Mouse (Mus musculus) kidney, embryonic 15.5 days (tissue): ENCODE results near the gene Arhgef3. TPM values are rescaled to one million over a fixed set of nuclear protein-coding genes. Genes with fewer than 3 reads are reported as not detected.
"Not testable (repeated sequence)": the region's sequence is repeated elsewhere in the genome, so short reads cannot be mapped to it uniquely, and the experiment has no call there.

Experiments used
- ATAC-seq: fragments of 200-750 bp; cut with Nextera tagmentation; replicated peaks from 2 replicates; pipeline ENCODE4 v1.8.0; 2017; ENCODE audit warnings: moderate TSS enrichment; ENCODE audit not compliant: low FRiP score
- H3K27ac ChIP-seq: fragments of 300-500 bp; sonication (generic); 2 replicates; pipeline ENCODE4 v1.5.1; 2015; ENCODE audit warnings: mild to moderate bottlenecking, inconsistent platforms
- H3K27me3 ChIP-seq: fragments of 300-500 bp; sonication (generic); 2 replicates; pipeline ENCODE4 v1.6.1; 2015; ENCODE audit warnings: inconsistent platforms
- H3K36me3 ChIP-seq: fragments of 300-500 bp; sonication (generic); 2 replicates; pipeline ENCODE4 v1.6.1; 2015; ENCODE audit warnings: inconsistent platforms
- H3K4me1 ChIP-seq: fragments of 300-500 bp; sonication (generic); 2 replicates; pipeline ENCODE4 v1.6.1; 2015; ENCODE audit warnings: inconsistent platforms
- H3K4me2 ChIP-seq: fragments of 300-500 bp; sonication (generic); 2 replicates; pipeline ENCODE4 v1.6.1; 2015; ENCODE audit warnings: moderate library complexity, mild to moderate bottlenecking, inconsistent platforms
- H3K4me3 ChIP-seq: fragments of 300-500 bp; sonication (generic); replicated peaks from 2 replicates; pipeline ENCODE4 v1.5.1; 2015; ENCODE audit warnings: mild to moderate bottlenecking, inconsistent platforms
- H3K9ac ChIP-seq: fragments of 300-500 bp; sonication (generic); 2 replicates; pipeline ENCODE4 v1.6.1; 2015; ENCODE audit warnings: mild to moderate bottlenecking, inconsistent platforms
- H3K9me3 ChIP-seq: fragments of 300-500 bp; sonication (generic); replicated peaks from 2 replicates; pipeline ENCODE4 v1.6.1; 2016; ENCODE audit warnings: inconsistent platforms
- WGBS: fragments of 180-500 bp; shearing (Covaris S2); methylation state at CpG from one replicate; pipeline ENCODE4 v1.1.7; 2015; ENCODE audit warnings: mixed read lengths; 5-methylcytosine and 5-hydroxymethylcytosine counted together
- polyA plus RNA-seq: library from polyadenylated mRNA; unstranded; fragments of >200 nt; fragmentation: Nextera tagmentation; extraction: Ambion mirVana; gene quantifications from 2 replicates; pipeline ENCODE4 v1.2.1, GENCODE M21; 2015

Arhgef3 gene
- polyA plus RNA-seq, 1 experiment from 2014 or later = 17.2 TPM

DNA sequence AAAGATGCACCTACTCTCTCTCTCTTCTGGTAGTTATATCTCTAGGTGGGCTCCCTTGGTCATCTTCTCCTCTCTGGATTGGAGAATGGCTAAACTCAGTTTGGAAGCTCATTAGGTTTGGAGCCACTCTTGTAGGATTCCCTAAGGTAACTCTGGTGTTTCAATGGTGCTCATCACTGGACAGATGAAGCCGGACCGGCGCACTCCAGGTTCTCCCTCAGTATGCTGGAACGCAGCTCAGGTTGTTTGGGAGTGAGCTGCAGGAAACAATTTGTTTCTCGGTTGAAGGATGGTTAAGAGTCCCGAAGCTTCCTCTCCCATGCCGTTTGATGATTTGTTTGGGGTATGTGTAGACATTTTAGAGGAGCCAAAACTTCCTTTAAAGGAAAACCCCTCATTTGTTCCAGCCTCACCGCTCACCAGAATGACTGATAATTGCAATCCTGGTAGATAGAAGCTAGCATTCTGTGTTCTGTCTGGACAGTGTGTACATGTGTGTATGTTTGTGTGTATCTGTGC is 124.0 kb downstream of the Arhgef3 start:
- Histone ChIP-seq H3K9me3 (no peaks in the 10 kb centered on the region), H3K36me3 (no peaks in the 10 kb centered on the region), H3K27ac (0 out of 2 replicates have a peak overlapping the region, but pooled peaks have one; percentile 65), H3K4me3 (peak overlapping the region; percentile 31), H3K4me2 (peak overlapping the region; percentile 51), H3K4me1 (peaks cover 39% of the 10 kb centered on the region), H3K9ac (no peak overlapping the region), H3K27me3 (no peaks in the 10 kb centered on the region)
- WGBS = 73% methylated on average over 8 of the region's 8 CpGs
- no peak for ATAC-seq

- Histone ChIP-seq H3K27me3 (no peaks in the 10 kb centered on the region), H3K4me2 (peak overlapping the region; percentile 12; the same call in 1 of the 2 replicates), H3K9ac (no peak overlapping the region), H3K4me3 (peak overlapping the region; percentile 31; the same call in 1 of the 2 replicates), H3K4me1 (peaks cover 40% of the 10 kb centered on the region), H3K9me3 (no peaks in the 10 kb centered on the region), H3K27ac (no peak overlapping the region), H3K36me3 (no peaks in the 10 kb centered on the region)
- WGBS = 73% methylated on average over 3 of the region's 3 CpGs
- ATAC-seq = no peak
Observed at GRCm38 (mm10) chr14:27239551-27240091, 124.9 kb downstream of the Arhgef3 start.

DNA sequence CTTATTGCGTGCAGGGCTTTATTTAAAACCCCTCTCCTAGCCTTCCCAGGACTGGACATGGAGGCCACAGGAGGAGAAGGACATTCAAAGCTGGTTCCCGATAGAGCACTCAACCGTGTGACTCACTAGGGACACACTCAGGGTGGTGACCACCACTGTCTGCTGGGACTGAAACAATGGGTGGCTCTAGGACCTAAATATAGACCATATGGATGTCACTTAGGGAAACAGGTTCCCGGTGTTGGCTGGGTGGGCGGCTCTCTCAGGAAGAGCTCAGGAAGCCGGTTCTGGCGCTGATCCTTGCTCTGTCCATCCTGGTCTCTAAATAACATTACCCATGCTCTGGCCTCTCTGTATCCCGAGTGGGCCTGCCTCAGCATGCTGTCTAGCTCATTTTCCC is 127.6 kb downstream of the Arhgef3 start:
- Histone ChIP-seq H3K27me3 (no peaks in the 10 kb centered on the region), H3K36me3 (no peaks in the 10 kb centered on the region), H3K9ac (no peak overlapping the region), H3K9me3 (no peaks in the 10 kb centered on the region), H3K27ac (0 out of 2 replicates have a peak overlapping the region, but pooled peaks have one; percentile 22), H3K4me3 (no peak overlapping the region), H3K4me1 (peaks cover 21% of the 10 kb centered on the region), H3K4me2 (no peak overlapping the region)
- WGBS = 76% methylated on average over 8 of the region's 8 CpGs
- ATAC-seq = no peak; the same call in 1 of the 2 replicates

DNA sequence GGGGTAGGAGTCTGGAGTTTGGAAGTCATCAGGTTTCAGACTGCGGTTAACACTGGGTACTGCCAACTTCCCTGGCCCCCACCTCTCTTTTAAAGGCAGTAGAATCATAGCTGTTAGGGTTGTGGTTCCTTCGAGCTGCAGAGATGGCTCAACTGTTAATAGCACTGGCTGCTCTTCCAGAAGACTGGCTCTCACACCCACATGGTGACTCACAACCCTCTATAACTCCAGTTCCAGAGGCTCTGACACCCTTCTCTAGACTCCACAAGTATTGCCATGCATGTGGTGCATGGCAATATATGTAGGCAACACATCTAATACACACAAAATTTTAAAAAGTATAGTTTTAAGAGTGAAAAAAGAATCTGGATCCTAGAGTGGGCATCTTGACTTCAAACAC is 128.1 kb downstream of the Arhgef3 start:
- Histone ChIP-seq H3K9ac (no peak overlapping the region), H3K27ac (no peak overlapping the region), H3K36me3 (no peaks in the 10 kb centered on the region), H3K9me3 (no peaks in the 10 kb centered on the region), H3K4me2 (no peak overlapping the region), H3K4me3 (no peak overlapping the region), H3K4me1 (peaks cover 16% of the 10 kb centered on the region), H3K27me3 (no peaks in the 10 kb centered on the region)
- whole genome bisulfite sequencing = 59% methylated on average over 2 of the region's 2 CpGs
- ATAC-seq = no peak

GRCm38 (mm10) chr14:27243585-27243984 is 128.9 kb downstream of the Arhgef3 start:
- no peak for ATAC-seq
- H3K27ac ChIP-seq = no peak overlapping the region
- H3K4me1 ChIP-seq = peaks cover 9% of the 10 kb centered on the region; the same call in 1 of the 2 replicates
- 71% methylated on average over 5 of the region's 5 CpGs for WGBS
- no peak overlapping the region for H3K4me3 ChIP-seq
- no peaks in the 10 kb centered on the region for H3K36me3 ChIP-seq
- no peak overlapping the region for H3K9ac ChIP-seq
- H3K4me2 ChIP-seq = no peak overlapping the region
- H3K9me3 ChIP-seq = no peaks in the 10 kb centered on the region
- H3K27me3 ChIP-seq = no peaks in the 10 kb centered on the region

GRCm38 (mm10) chr14:27244898-27245297 is 130.2 kb downstream of the Arhgef3 start:
- H3K4me3 ChIP-seq = no peak overlapping the region
- H3K9ac ChIP-seq = no peak overlapping the region
- WGBS = 73% methylated on average over 3 of the region's 3 CpGs
- H3K36me3 ChIP-seq = no peaks in the 10 kb centered on the region
- ATAC-seq = 0 out of 2 replicates have a peak, but pooled peaks have one; percentile 18
- no peak overlapping the region for H3K4me2 ChIP-seq
- no peaks in the 10 kb centered on the region for H3K27me3 ChIP-seq
- H3K4me1 ChIP-seq = peaks cover 9% of the 10 kb centered on the region; the same call in 1 of the 2 replicates
- H3K9me3 ChIP-seq = no peaks in the 10 kb centered on the region
- no peak overlapping the region for H3K27ac ChIP-seq

GRCm38 (mm10) chr14:27246424-27246823 is 131.7 kb downstream of the Arhgef3 start:
- WGBS = 78% methylated on average over 5 of the region's 5 CpGs
- no peak overlapping the region for H3K9ac ChIP-seq
- peak overlapping the region; percentile 33; the same call in 1 of the 2 replicates for H3K27ac ChIP-seq
- H3K4me3 ChIP-seq = no peak overlapping the region
- peaks cover 9% of the 10 kb centered on the region; the same call in 1 of the 2 replicates for H3K4me1 ChIP-seq
- no peaks in the 10 kb centered on the region for H3K36me3 ChIP-seq
- no peaks in the 10 kb centered on the region for H3K27me3 ChIP-seq
- no peaks in the 10 kb centered on the region for H3K9me3 ChIP-seq
- ATAC-seq = no peak
- H3K4me2 ChIP-seq = no peak overlapping the region

GRCm38 (mm10) chr14:27246948-27247347 is 132.2 kb downstream of the Arhgef3 start:
- H3K4me1 ChIP-seq, H3K27me3 ChIP-seq, H3K4me2 ChIP-seq, H3K4me3 ChIP-seq, H3K36me3 ChIP-seq, ATAC-seq, H3K9me3 ChIP-seq, H3K9ac ChIP-seq, H3K27ac ChIP-seq: not testable (repeated sequence)
- 91% methylated on average over 10 of the region's 10 CpGs for WGBS

GRCm38 (mm10) chr14:27249121-27249520 is 134.4 kb downstream of the Arhgef3 start:
- Histone ChIP-seq H3K9ac (no peak overlapping the region), H3K9me3 (no peaks in the 10 kb centered on the region), H3K36me3 (no peaks in the 10 kb centered on the region), H3K27ac (no peak overlapping the region), H3K27me3 (no peaks in the 10 kb centered on the region), H3K4me2 (no peak overlapping the region), H3K4me3 (no peak overlapping the region), H3K4me1 (no peaks in the 10 kb centered on the region; the same call in 1 of the 2 replicates)
- ATAC-seq = no peak
- WGBS = 88% methylated on average over 1 of the region's 1 CpGs

- H3K4me1 ChIP-seq = no peaks in the 10 kb centered on the region; the same call in 1 of the 2 replicates
- WGBS = 72% methylated on average over 7 of the region's 7 CpGs
- no peak overlapping the region for H3K9ac ChIP-seq
- no peaks in the 10 kb centered on the region for H3K27me3 ChIP-seq
- H3K9me3 ChIP-seq = no peaks in the 10 kb centered on the region
- no peak overlapping the region for H3K27ac ChIP-seq
- H3K36me3 ChIP-seq = no peaks in the 10 kb centered on the region
- no peak overlapping the region for H3K4me2 ChIP-seq
- no peak for ATAC-seq
- no peak overlapping the region for H3K4me3 ChIP-seq
Observed at GRCm38 (mm10) chr14:27250281-27250789, 135.6 kb downstream of the Arhgef3 start.

DNA sequence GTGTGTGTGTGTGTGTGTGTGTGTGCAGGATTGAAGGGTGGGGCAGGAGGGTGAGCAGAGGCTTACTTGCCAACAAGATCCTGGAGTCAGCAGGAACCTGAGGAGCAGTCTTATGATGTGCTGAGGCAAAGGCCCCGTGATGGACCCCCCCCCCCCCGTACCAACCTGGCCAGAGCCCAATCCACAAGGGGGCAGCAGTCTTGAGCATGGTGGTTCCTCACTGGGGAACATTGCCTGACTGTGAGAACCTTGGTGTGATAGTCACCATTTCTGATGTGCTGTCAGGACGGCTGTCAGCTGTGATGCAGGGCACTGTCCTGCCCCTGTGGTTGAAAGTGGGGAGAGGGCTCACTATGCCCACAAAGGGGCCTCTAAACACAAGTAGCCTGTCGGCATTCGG is 138.7 kb downstream of the Arhgef3 start:
- Histone ChIP-seq H3K27ac (no peak overlapping the region), H3K27me3 (no peaks in the 10 kb centered on the region), H3K9ac (no peak overlapping the region), H3K36me3 (no peaks in the 10 kb centered on the region), H3K4me2 (no peak overlapping the region), H3K4me1 (no peaks in the 10 kb centered on the region), H3K4me3 (no peak overlapping the region), H3K9me3 (no peaks in the 10 kb centered on the region)
- no peak for ATAC-seq
- WGBS = 83% methylated on average over 5 of the region's 5 CpGs

- Histone ChIP-seq H3K4me2 (no peak overlapping the region), H3K36me3 (no peaks in the 10 kb centered on the region), H3K4me3 (no peak overlapping the region), H3K27me3 (no peaks in the 10 kb centered on the region), H3K4me1 (peaks cover 5% of the 10 kb centered on the region; the same call in 1 of the 2 replicates), H3K9ac (no peak overlapping the region), H3K9me3 (no peaks in the 10 kb centered on the region), H3K27ac (no peak overlapping the region)
- 73% methylated on average over 6 of the region's 6 CpGs for WGBS
- ATAC-seq = no peak
Observed at GRCm38 (mm10) chr14:27262349-27262748, 147.7 kb downstream of the Arhgef3 start.
